Mouse (Mus musculus): Measurements from ENCODE around the gene Fam196b. TPM values are rescaled to one million over a fixed set of nuclear protein-coding genes. Genes with fewer than 3 reads are reported as not detected.

The Fam196b gene
- total and polyA plus RNA-seq, 3 experiments, result 0.13 to 0.38 TPM; not detected in 1

DNA sequence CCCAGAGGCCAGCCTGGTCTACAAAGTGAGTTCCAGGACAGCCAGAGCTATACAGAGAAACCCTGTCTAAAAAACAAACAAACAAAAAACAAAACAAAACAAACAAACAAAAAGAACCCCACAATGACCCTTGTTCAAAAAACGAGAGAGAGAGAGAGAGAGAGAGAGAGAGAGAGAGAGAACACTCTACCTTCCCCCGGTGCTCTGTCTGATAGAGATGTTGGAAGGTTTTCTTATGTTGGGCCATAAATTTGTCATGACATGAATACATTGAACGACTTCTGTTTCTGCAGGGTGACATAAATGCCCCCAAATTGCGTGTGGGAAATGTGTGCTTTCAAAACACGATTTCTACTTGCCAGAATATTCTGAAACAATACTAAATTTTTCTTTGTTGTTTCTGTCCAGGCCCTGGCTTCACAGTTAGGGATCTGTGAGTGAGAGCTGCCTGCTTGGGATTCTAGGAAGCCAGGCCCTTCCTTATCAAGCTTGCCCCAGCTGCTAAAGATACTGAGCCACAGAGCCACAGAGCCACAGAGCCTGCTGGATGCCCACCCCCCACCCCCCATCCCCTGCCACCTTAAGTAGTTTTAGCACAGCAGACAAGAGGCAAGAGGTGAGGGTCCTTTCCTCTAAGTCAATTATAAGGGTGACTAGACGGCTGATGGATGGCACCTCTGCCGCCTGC is 17.9 kb downstream of the Fam196b start:
- no peak for DNase-seq (ENCODE audit: extremely low read depth)
- in situ Hi-C loops (cut with MboI; ENCODE audit: low pct_ligation_motif_present, low pct_unique_long_range_greater_than_20kb, low sequenced_read_pairs) (no loop called here), dilution Hi-C loops (cut with MboI; ENCODE audit: extremely low pct_ligation_motif_present, extremely low pct_unique_long_range_greater_than_20kb, low sequenced_read_pairs) (no loop called here)
- no peak for TF ChIP-seq MAX (IDR thresholded peaks at IDR 0.05; ENCODE audit: low read length)
- no peak for TF ChIP-seq ETS1 (conservative IDR thresholded peaks at IDR 0.05; ENCODE audit: low read depth, low read length)
- no peak for TF ChIP-seq IRF4 (IDR thresholded peaks at IDR 0.05; ENCODE audit: low read depth, low read length)
- no peak for TF ChIP-seq NRF1 (IDR thresholded peaks at IDR 0.05; ENCODE audit: low read depth, low read length)
- no peak for TF ChIP-seq SMC3 (IDR thresholded peaks at IDR 0.05; ENCODE audit: low read depth, low read length)
- no peak for TF ChIP-seq BHLHE40 (IDR thresholded peaks at IDR 0.05; ENCODE audit: low read depth, low read length)
- TF ChIP-seq MYC (IDR thresholded peaks at IDR 0.05; ENCODE audit: low read depth, low read length), result no peak
- TF ChIP-seq CTCF (conservative IDR thresholded peaks at IDR 0.05 in 1 of 2, IDR thresholded peaks at IDR 0.05 in 1 of 2; ENCODE audit: low read depth in 2 of 2, low read length in 2 of 2), result no peak
- TF ChIP-seq HCFC1 (IDR thresholded peaks at IDR 0.05; ENCODE audit: low read depth, low read length), result no peak
- TF ChIP-seq ZC3H11A (IDR thresholded peaks at IDR 0.05; ENCODE audit: low read depth, low read length), result no peak
- TF ChIP-seq ELF1 (IDR thresholded peaks at IDR 0.05; ENCODE audit: low read depth, low read length), result no peak
- TF ChIP-seq TBP (conservative IDR thresholded peaks at IDR 0.05; ENCODE audit: low read depth, low read length), result no peak
- no peak for TF ChIP-seq KAT2A (IDR thresholded peaks at IDR 0.05; ENCODE audit: insufficient replicate concordance, low read length)
- TF ChIP-seq ZKSCAN1 (IDR thresholded peaks at IDR 0.05; ENCODE audit: borderline replicate concordance, low read depth, low read length), result no peak
- Histone ChIP-seq H3K4me1 (ENCODE audit: control insufficient read depth in 1 of 2, insufficient read depth in 2 of 2) (peaks cover 8 to 17% of the 10 kb centered on the region in 2 experiments; a peak in 2 of 4 replicates), H3K27me3 (replicated peaks) (no peaks in the 10 kb centered on the region), H3K27ac (ENCODE audit: insufficient read depth, low read depth) (no peak overlapping the region), H3K79me2 (replicated peaks; ENCODE audit: control insufficient read depth, extremely low read depth, insufficient read depth, poor library complexity, severe bottlenecking) (no peaks in the 10 kb centered on the region), H3K9ac (ENCODE audit: insufficient read depth, low read depth) (no peak overlapping the region), H3K4me3 (replicated peaks in 1 of 3; ENCODE audit: low read depth in 2 of 3, low read length in 2 of 3, poor library complexity in 1 of 3) (no peak overlapping the region), H3K36me3 (replicated peaks in 1 of 2; ENCODE audit: control insufficient read depth in 1 of 2, insufficient read depth in 1 of 2, low read length in 1 of 2) (peaks cover 38 to 85% of the 10 kb centered on the region in 2 experiments), H3K4me2 (ENCODE audit: insufficient read depth, low read depth, poor library complexity, severe bottlenecking) (no peak overlapping the region), H3K9me3 (replicated peaks; ENCODE audit: low read length) (no peaks in the 10 kb centered on the region)

DNA sequence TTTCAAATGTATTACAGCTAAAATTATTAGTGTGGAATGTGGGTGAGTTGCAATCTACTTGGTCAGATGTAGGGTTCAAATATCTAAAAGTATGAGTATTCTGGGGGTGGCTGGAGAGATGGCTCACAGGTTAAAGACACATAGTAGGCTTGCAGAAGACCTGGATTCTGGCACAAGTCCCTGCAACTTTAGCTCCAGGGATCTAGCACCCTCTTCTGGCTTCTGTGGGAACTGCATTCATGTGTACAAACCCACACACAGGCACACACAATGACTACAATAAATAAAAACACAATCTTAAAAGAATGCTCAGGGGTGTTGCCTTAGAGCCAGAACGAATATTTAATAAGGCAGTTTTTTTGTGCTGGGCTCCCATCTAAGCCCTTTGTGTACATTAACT is 23.3 kb downstream of the Fam196b start:
- Histone ChIP-seq H3K9me3 (replicated peaks; ENCODE audit: low read length) (peaks cover 2% of the 10 kb centered on the region), H3K79me2 (replicated peaks; ENCODE audit: control insufficient read depth, extremely low read depth, insufficient read depth, poor library complexity, severe bottlenecking) (no peaks in the 10 kb centered on the region), H3K27ac (ENCODE audit: insufficient read depth, low read depth) (no peak overlapping the region), H3K4me3 (replicated peaks in 1 of 3; ENCODE audit: low read depth in 2 of 3, low read length in 2 of 3, poor library complexity in 1 of 3) (no peak overlapping the region), H3K4me1 (ENCODE audit: control insufficient read depth in 1 of 2, insufficient read depth in 2 of 2) (peaks cover 10 to 28% of the 10 kb centered on the region in 2 experiments), H3K9ac (ENCODE audit: insufficient read depth, low read depth) (no peak overlapping the region), H3K27me3 (replicated peaks) (no peaks in the 10 kb centered on the region), H3K4me2 (ENCODE audit: insufficient read depth, low read depth, poor library complexity, severe bottlenecking) (no peak overlapping the region), H3K36me3 (replicated peaks in 1 of 2; ENCODE audit: control insufficient read depth in 1 of 2, insufficient read depth in 1 of 2, low read length in 1 of 2) (peaks cover 32 to 89% of the 10 kb centered on the region in 2 experiments)
- TF ChIP-seq CTCF (conservative IDR thresholded peaks at IDR 0.05 in 1 of 2, IDR thresholded peaks at IDR 0.05 in 1 of 2; ENCODE audit: low read depth in 2 of 2, low read length in 2 of 2), result peak; percentile 59 to 61
- TF ChIP-seq TCF12 (IDR thresholded peaks at IDR 0.05; ENCODE audit: low read depth, low read length), result no peak
- no peak for TF ChIP-seq ZNF384 (IDR thresholded peaks at IDR 0.05; ENCODE audit: low read depth, low read length)
- peak; percentile 82 for TF ChIP-seq ZKSCAN1 (IDR thresholded peaks at IDR 0.05; ENCODE audit: borderline replicate concordance, low read depth, low read length)
- no peak for TF ChIP-seq ZC3H11A (IDR thresholded peaks at IDR 0.05; ENCODE audit: low read depth, low read length)
- TF ChIP-seq KAT2A (IDR thresholded peaks at IDR 0.05; ENCODE audit: insufficient replicate concordance, low read length), result no peak
- peak; percentile 27 for TF ChIP-seq RAD21 (IDR thresholded peaks at IDR 0.05; ENCODE audit: low read depth, low read length)
- TF ChIP-seq ZMIZ1 (IDR thresholded peaks at IDR 0.05; ENCODE audit: low read depth, low read length), result no peak
- no peak for TF ChIP-seq E2F4 (IDR thresholded peaks at IDR 0.05; ENCODE audit: insufficient replicate concordance, low read depth, low read length)
- no peak for TF ChIP-seq MAFK (IDR thresholded peaks at IDR 0.05; ENCODE audit: insufficient replicate concordance, low read length)
- dilution Hi-C loops (cut with MboI; ENCODE audit: extremely low pct_ligation_motif_present, extremely low pct_unique_long_range_greater_than_20kb, low sequenced_read_pairs), result no loop called here
- peak; percentile 48 for DNase-seq (ENCODE audit: extremely low read depth)
- in situ Hi-C loops (cut with MboI; ENCODE audit: low pct_ligation_motif_present, low pct_unique_long_range_greater_than_20kb, low sequenced_read_pairs), result no loop called here
